ENCODE assay signal across 28 mouse cellular contexts in the genomic region with DNA sequence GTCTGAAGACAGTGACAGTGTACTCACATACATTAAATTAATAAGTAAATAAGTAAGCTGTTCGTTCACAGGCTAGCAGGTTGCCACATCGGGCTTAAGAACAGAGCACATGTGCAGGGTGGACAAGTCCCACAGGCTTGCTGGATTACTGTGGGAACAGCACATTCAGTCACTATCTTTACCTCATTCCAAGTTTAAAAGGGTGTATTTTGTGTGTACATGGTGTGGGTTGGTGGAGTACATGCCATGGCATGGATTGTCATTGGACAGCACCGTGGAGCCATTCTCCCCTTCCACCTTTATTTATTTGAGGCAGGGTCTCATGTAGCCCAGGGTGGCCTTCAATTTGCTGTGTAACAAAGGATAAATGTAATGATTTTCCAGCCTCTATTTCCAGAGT.
"Had no signal": no experiment of that assay in that cellular context is flagged by ENCODE, and none has a peak within 500 bp of the region (broad histone marks: within the 10 kb centered on the region; RNA-seq: fewer than 3 reads in every experiment).

No protein-coding gene starts in this region.

- H3K27ac ChIP-seq: limb, embryonic 10.5 days; limb, embryonic 12.5 days; limb, embryonic 13.5 days; limb, embryonic 15.5 days; liver, embryonic 12.5 days; liver, embryonic 13.5 days; liver, embryonic 14.5 days; liver, embryonic 15.5 days; lung, embryonic 15.5 days; macrophage; midbrain, embryonic 12.5 days; midbrain, embryonic 13.5 days; midbrain, embryonic 15.5 days; neural tube, embryonic 12.5 days had no signal

- H3K36me3 ChIP-seq: limb, embryonic 10.5 days; limb, embryonic 12.5 days; limb, embryonic 13.5 days; limb, embryonic 15.5 days; liver, embryonic 12.5 days; liver, embryonic 13.5 days; liver, embryonic 15.5 days; lung, embryonic 15.5 days; midbrain, embryonic 10.5 days; midbrain, embryonic 12.5 days; midbrain, embryonic 13.5 days; midbrain, embryonic 15.5 days; neural tube, embryonic 12.5 days had no signal

- H3K27me3 ChIP-seq: limb, embryonic 12.5 days; limb, embryonic 13.5 days; limb, embryonic 15.5 days; lung, embryonic 15.5 days; megakaryocyte, embryonic 14.5 days; midbrain, embryonic 15.5 days; neural tube, embryonic 12.5 days had no signal

- H3K4me3 ChIP-seq: limb, embryonic 10.5 days; limb, embryonic 12.5 days; limb, embryonic 13.5 days; limb, embryonic 15.5 days; liver, embryonic 12.5 days; liver, embryonic 13.5 days; liver, embryonic 15.5 days; lung, embryonic 15.5 days; megakaryocyte, embryonic 14.5 days; midbrain, embryonic 10.5 days; midbrain, embryonic 12.5 days; midbrain, embryonic 13.5 days; midbrain, embryonic 15.5 days; myocyte; neural tube, embryonic 12.5 days had no signal

- H3K9me3 ChIP-seq: limb, embryonic 10.5 days; limb, embryonic 12.5 days; limb, embryonic 13.5 days; limb, embryonic 15.5 days; liver, embryonic 12.5 days; liver, embryonic 13.5 days; liver, embryonic 15.5 days; lung, embryonic 15.5 days; megakaryocyte, embryonic 14.5 days; midbrain, embryonic 10.5 days; midbrain, embryonic 12.5 days; midbrain, embryonic 13.5 days; midbrain, embryonic 15.5 days; neural tube, embryonic 12.5 days had no signal

- DNase-seq: left cerebral cortex, postnatal 4 days; liver; liver, embryonic 13.5 days; liver, postnatal 0 days; lung, adult 18-20 months; lung, adult 2 months; lung, embryonic 14.5 days; lung, postnatal 10 days; lung, postnatal 14 days; lung, postnatal 36 days; lung, postnatal 4 days; midbrain, embryonic 14.5 days had no signal

- H3K9ac ChIP-seq: limb, embryonic 12.5 days; limb, embryonic 13.5 days; limb, embryonic 15.5 days; liver, embryonic 12.5 days; liver, embryonic 13.5 days; liver, embryonic 14.5 days; liver, embryonic 15.5 days; liver, postnatal 0 days; lung, embryonic 14.5 days; lung, embryonic 15.5 days; midbrain, embryonic 12.5 days; midbrain, embryonic 13.5 days; midbrain, embryonic 15.5 days; neural tube, embryonic 12.5 days had no signal
